9 mouse cellular contexts compared by ENCODE assay signal in the genomic region with DNA sequence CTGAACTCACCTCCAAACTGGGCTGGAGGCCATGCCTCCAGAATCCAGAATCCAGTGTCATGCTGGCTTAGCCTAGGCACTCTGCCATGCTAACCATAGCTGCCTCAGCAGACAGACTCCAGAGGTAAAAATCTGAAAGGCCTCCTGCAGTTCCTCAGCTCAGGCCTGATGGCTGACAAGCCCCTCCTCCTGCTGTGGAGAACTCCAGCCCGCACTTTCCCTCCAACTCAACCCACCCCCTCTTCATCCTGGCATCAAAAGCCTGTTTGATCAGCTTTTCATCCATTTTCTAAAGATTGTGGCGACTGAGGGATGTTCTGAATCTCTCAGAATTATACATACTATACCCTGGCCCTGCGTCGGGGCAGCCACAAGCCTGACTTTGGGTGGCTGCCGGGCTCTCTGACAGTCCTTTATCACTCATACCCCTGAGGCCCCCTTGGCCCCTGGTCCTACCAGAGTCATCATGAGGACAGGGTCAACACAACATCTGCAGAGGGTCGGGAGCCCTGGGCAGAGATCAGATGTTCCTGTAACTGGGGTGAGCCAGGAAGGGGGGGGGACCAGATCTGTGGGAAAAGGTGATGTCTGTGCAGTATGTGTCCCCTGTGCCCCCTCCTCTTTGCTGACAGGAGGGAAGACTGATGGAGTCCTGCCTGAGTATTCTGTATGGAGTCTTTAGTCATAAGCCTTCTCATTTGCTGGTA. TPM values are rescaled to one million over a fixed set of nuclear protein-coding genes. Genes with fewer than 3 reads are reported as not detected.
DNase-seq lines count a peak whose midpoint lies in the region; ATAC-seq and TF ChIP-seq lines count a peak whose summit lies in the region.
"Had no signal": no experiment of that assay in that cellular context is flagged by ENCODE, and none has a peak within 500 bp of the region (broad histone marks: within the 10 kb centered on the region; RNA-seq: fewer than 3 reads in every experiment).

No protein-coding gene starts in this region.

- intact Hi-C loops in heart, postnatal 10 days (cut with DNase I): no loop called here

- no peak for TF ChIP-seq POLR2A in ES-Bruce4 (IDR thresholded peaks at IDR 0.05; ENCODE audit: insufficient read depth, low read length)

- ATAC-seq in heart, embryonic 11.5 days (replicated peaks; ENCODE audit: insufficient number of reproducible peaks, low FRiP score, low TSS enrichment): no peak
- peak; percentile 67; the same call in 1 of the 2 replicates for ATAC-seq in forebrain, embryonic 16.5 days
- no peak for ATAC-seq in inflammation-experienced regulatory T-cells, adult 6 months

- no peak for TF ChIP-seq CTCF in ES-Bruce4 (IDR thresholded peaks at IDR 0.05; ENCODE audit: low read depth, low read length)

- TF ChIP-seq EP300 in ES-Bruce4 (IDR thresholded peaks at IDR 0.05; ENCODE audit: insufficient read depth, low read depth, low read length): peak; percentile 33; the same call in 1 of the 2 replicates

- DNase-seq in heart, postnatal 10 days: no peak
- DNase-seq in midbrain, embryonic 10.5 days (ENCODE audit: low spot score): peak; percentile 57
- no peak for DNase-seq in yolk sac, embryonic 10.5 days (ENCODE audit: low spot score)
- DNase-seq in frontal cortex, postnatal 14 days (ENCODE audit: low spot score in 2 of 2): no peak

- peaks cover 4% of the 10 kb centered on the region; the same call in 1 of the 2 replicates for H3K9me3 ChIP-seq in heart, embryonic 11.5 days (replicated peaks; ENCODE audit: control insufficient read depth, low read length)
- H3K9me3 ChIP-seq in ES-Bruce4 (replicated peaks; ENCODE audit: control insufficient read depth, insufficient read depth, low read length, poor library complexity, severe bottlenecking): peaks cover 5% of the 10 kb centered on the region
- 0 out of 2 replicates have a peak, but pooled peaks cover 4% of the 10 kb centered on the region for H3K9me3 ChIP-seq in forebrain, embryonic 16.5 days (ENCODE audit: control insufficient read depth, low read length)
- H3K9me3 ChIP-seq in midbrain, embryonic 10.5 days (replicated peaks): peaks cover 12% of the 10 kb centered on the region

- 7% methylated on average over 6 of the region's 6 CpGs for WGBS in heart, embryonic 11.5 days (ENCODE audit: insufficient replicate concordance)
- WGBS in forebrain, embryonic 16.5 days: 0% methylated on average over 6 of the region's 6 CpGs
- 6% methylated on average over 6 of the region's 6 CpGs for WGBS in midbrain, embryonic 10.5 days

- H3K27me3 ChIP-seq in heart, embryonic 11.5 days (ENCODE audit: control insufficient read depth, insufficient read depth, low read length): no peaks in the 10 kb centered on the region; the same call in 1 of the 2 replicates
- no peaks in the 10 kb centered on the region for H3K27me3 ChIP-seq in ES-Bruce4 (ENCODE audit: control insufficient read depth, insufficient read depth, low read length, poor library complexity, severe bottlenecking)
- H3K27me3 ChIP-seq in forebrain, embryonic 16.5 days (replicated peaks; ENCODE audit: control insufficient read depth, insufficient read depth, low read length): no peaks in the 10 kb centered on the region
- H3K27me3 ChIP-seq in midbrain, embryonic 10.5 days (ENCODE audit: low read depth, poor library complexity, severe bottlenecking): peaks cover 37% of the 10 kb centered on the region

- H3K27ac ChIP-seq in heart, embryonic 11.5 days (ENCODE audit: low read depth, low read length): peak overlapping the region; percentile 15; the same call in 1 of the 2 replicates
- H3K27ac ChIP-seq in ES-Bruce4 (ENCODE audit: insufficient read depth, low read length): peak overlapping the region; percentile 64
- H3K27ac ChIP-seq in forebrain, embryonic 16.5 days (ENCODE audit: low read length): peak overlapping the region; percentile 80
- H3K27ac ChIP-seq in midbrain, embryonic 10.5 days (replicated peaks): peak overlapping the region; percentile 80

- H3K4me3 ChIP-seq in heart, embryonic 11.5 days (ENCODE audit: low read depth, low read length): no peak overlapping the region
- H3K4me3 ChIP-seq in ES-Bruce4 (ENCODE audit: low read depth, low read length): peak overlapping the region; percentile 69
- H3K4me3 ChIP-seq in forebrain, embryonic 16.5 days (replicated peaks; ENCODE audit: low read length): peak overlapping the region; percentile 25
- peak overlapping the region; percentile 40 for H3K4me3 ChIP-seq in midbrain, embryonic 10.5 days
- H3K4me3 ChIP-seq: myocyte had no signal

- peak overlapping the region; percentile 39 for H3K4me2 ChIP-seq in heart, embryonic 11.5 days
- peak overlapping the region; percentile 48 for H3K4me2 ChIP-seq in forebrain, embryonic 16.5 days (ENCODE audit: low read length)

- no peaks in the 10 kb centered on the region for H3K36me3 ChIP-seq in heart, embryonic 11.5 days (ENCODE audit: control insufficient read depth, insufficient read depth, low read length)
- no peaks in the 10 kb centered on the region for H3K36me3 ChIP-seq in ES-Bruce4 (ENCODE audit: control insufficient read depth, insufficient read depth, low read length, poor library complexity, severe bottlenecking)
- H3K36me3 ChIP-seq in forebrain, embryonic 16.5 days (ENCODE audit: control insufficient read depth, insufficient read depth): no peaks in the 10 kb centered on the region
- no peaks in the 10 kb centered on the region for H3K36me3 ChIP-seq in midbrain, embryonic 10.5 days

- H3K4me1 ChIP-seq in heart, embryonic 11.5 days (ENCODE audit: control insufficient read depth, insufficient read depth, low read length): peaks cover 18% of the 10 kb centered on the region
- peaks cover 9% of the 10 kb centered on the region for H3K4me1 ChIP-seq in ES-Bruce4 (ENCODE audit: control insufficient read depth, insufficient read depth, low read length)
- peaks cover 24% of the 10 kb centered on the region for H3K4me1 ChIP-seq in forebrain, embryonic 16.5 days (replicated peaks; ENCODE audit: control insufficient read depth, insufficient read depth, low read length)
- H3K4me1 ChIP-seq in midbrain, embryonic 10.5 days: peaks cover 42% of the 10 kb centered on the region

- H3K9ac ChIP-seq in heart, embryonic 11.5 days (ENCODE audit: low read depth, low read length): peak overlapping the region; percentile 43; the same call in 1 of the 2 replicates
- peak overlapping the region; percentile 71 for H3K9ac ChIP-seq in ES-Bruce4 (ENCODE audit: low read depth, poor library complexity, severe bottlenecking)
- H3K9ac ChIP-seq in forebrain, embryonic 16.5 days (replicated peaks; ENCODE audit: low read depth, low read length): peak overlapping the region; percentile 53

RNA-seq across cellular contexts. Expression of gene Nfam1, which starts 9.7 kb away (rescaled TPM):
- 1.6 and 1.7 TPM in 2 replicates for polyA plus RNA-seq in heart, embryonic 11.5 days (2014; fragmentation: Nextera tagmentation; extraction: Ambion mirVana)
- 1 to 10 TPM; 1.6 to 2.2 TPM for total RNA-seq in heart, postnatal 10 days (2021)
- polyA plus RNA-seq in ES-Bruce4 (2011; ENCODE audit: insufficient read depth, insufficient read length, low read depth, missing spikeins): 3.3 and 5.8 TPM in 2 replicates
- polyA plus RNA-seq in forebrain, embryonic 16.5 days (2015; fragmentation: Nextera tagmentation; extraction: Ambion mirVana): 1.5 and 1.7 TPM in 2 replicates
- polyA plus RNA-seq in midbrain, embryonic 10.5 days (2016; fragmentation: Nextera tagmentation; extraction: Ambion mirVana): 4.3 and 4.6 TPM in 2 replicates
- polyA plus RNA-seq in inflammation-experienced regulatory T-cells, adult 6 months (2017; shearing (Covaris generic)): under 1 TPM in 2 of 3 experiments, not detected in 1; 0.26 to 0.92 TPM
- polyA plus RNA-seq: myocyte had no signal

RNA-seq across cellular contexts. Expression of gene Serhl, which starts 46.5 kb away (rescaled TPM):
- 56.4 and 68.5 TPM in 2 replicates for polyA plus RNA-seq in heart, embryonic 11.5 days (2014; fragmentation: Nextera tagmentation; extraction: Ambion mirVana)
- 10 to 100 TPM; 54.6 to 59.1 TPM for total RNA-seq in heart, postnatal 10 days (2021)
- 20.5 and 20.7 TPM in 2 replicates for polyA plus RNA-seq in ES-Bruce4 (2011; ENCODE audit: insufficient read depth, insufficient read length, low read depth, missing spikeins)
- 24.6 and 30.2 TPM in 2 replicates for polyA plus RNA-seq in forebrain, embryonic 16.5 days (2015; fragmentation: Nextera tagmentation; extraction: Ambion mirVana)
- 54.2 and 56.0 TPM in 2 replicates for polyA plus RNA-seq in midbrain, embryonic 10.5 days (2016; fragmentation: Nextera tagmentation; extraction: Ambion mirVana)
- 10 to 100 TPM; 63.6 to 95.2 (median 80.0) TPM for polyA plus RNA-seq in inflammation-experienced regulatory T-cells, adult 6 months (2017; shearing (Covaris generic))

RNA-seq across cellular contexts. Expression of gene Tcf20, which starts 55.1 kb away (rescaled TPM):
- polyA plus RNA-seq in heart, embryonic 11.5 days (2014; fragmentation: Nextera tagmentation; extraction: Ambion mirVana): 6.7 TPM in 2 replicates
- 10 to 100 TPM; 60.7 to 67.9 TPM for total RNA-seq in heart, postnatal 10 days (2021)
- polyA plus RNA-seq in ES-Bruce4 (2011; ENCODE audit: insufficient read depth, insufficient read length, low read depth, missing spikeins): 104 and 108 TPM in 2 replicates
- polyA plus RNA-seq in forebrain, embryonic 16.5 days (2015; fragmentation: Nextera tagmentation; extraction: Ambion mirVana): 18.3 and 18.6 TPM in 2 replicates
- 7.5 and 8.4 TPM in 2 replicates for polyA plus RNA-seq in midbrain, embryonic 10.5 days (2016; fragmentation: Nextera tagmentation; extraction: Ambion mirVana)
- 10 to 100 TPM; 13.1 to 21.1 (median 13.8) TPM for polyA plus RNA-seq in inflammation-experienced regulatory T-cells, adult 6 months (2017; shearing (Covaris generic))

Comparison
In these comparisons a context has a peak if more than half of its experiments do, and no peak if none do; other contexts are left out.
1. H3K27ac ChIP-seq: peak in every context shown above with its lines; median percentile 80 in forebrain, embryonic 16.5 days; 80 in midbrain, embryonic 10.5 days; 64 in ES-Bruce4; 15 in heart, embryonic 11.5 days.